Mouse (Mus musculus): ENCODE measurements at regions not wholly inside any gene's neighbourhood (a gene's known extent, or its start where the extent isn't known, plus 50 kb on each side); places are given as distances from the start of the nearest gene placed in this dataset.
"Not testable (repeated sequence)": the region's sequence is repeated elsewhere in the genome, so short reads cannot be mapped to it uniquely, and the experiment has no call there.

GRCm38 (mm10) chr1:73644394-73644793 is 479.9 kb downstream of the Tns1 start:
- DNase-seq (ENCODE audit: low spot score), result no peak

GRCm38 (mm10) chr1:73643431-73643830 is 480.8 kb downstream of the Tns1 start:
- DNase-seq (ENCODE audit: low spot score), result no peak

- DNase-seq (ENCODE audit: low spot score), result no peak
These were observed 481.5 kb downstream of the Tns1 start for GRCm38 (mm10) chr1:73642691-73643109.

GRCm38 (mm10) chr1:73641456-73641855 is 482.8 kb downstream of the Tns1 start:
- no peak for DNase-seq (ENCODE audit: low spot score)

- DNase-seq (ENCODE audit: low spot score), result no peak
These were observed 483.4 kb downstream of the Tns1 start for GRCm38 (mm10) chr1:73640726-73641451.

- no peak for DNase-seq (ENCODE audit: low spot score)
These were observed 488.5 kb downstream of the Tns1 start for GRCm38 (mm10) chr1:73635709-73636108.

- no peak for DNase-seq (ENCODE audit: low spot score)
These were observed 489.4 kb downstream of the Tns1 start for GRCm38 (mm10) chr1:73634871-73635270.

GRCm38 (mm10) chr1:73633071-73633470 is 491.2 kb downstream of the Tns1 start:
- no peak for DNase-seq (ENCODE audit: low spot score)

GRCm38 (mm10) chr1:73630363-73630762 is 493.9 kb downstream of the Tns1 start:
- DNase-seq (ENCODE audit: low spot score), result peak; percentile 19

GRCm38 (mm10) chr1:73625365-73625764 is 498.9 kb downstream of the Tns1 start:
- DNase-seq (ENCODE audit: low spot score), result no peak

GRCm38 (mm10) chr1:73621121-73621520 is 503.1 kb downstream of the Tns1 start:
- DNase-seq (ENCODE audit: low spot score), result not testable (repeated sequence)

- DNase-seq (ENCODE audit: low spot score), result peak; percentile 70
These were observed 505.6 kb downstream of the Tns1 start for GRCm38 (mm10) chr1:73618551-73619170.

- DNase-seq (ENCODE audit: low spot score), result no peak
These were observed 530.4 kb downstream of the Tns1 start for GRCm38 (mm10) chr1:73593653-73594385.

- DNase-seq (ENCODE audit: low spot score), result no peak
These were observed 532.7 kb downstream of the Tns1 start for GRCm38 (mm10) chr1:73591342-73592099.

- DNase-seq (ENCODE audit: low spot score), result no peak
These were observed 544.6 kb downstream of the Tns1 start for GRCm38 (mm10) chr1:73579680-73580079.

GRCm38 (mm10) chr1:73577019-73577418 is 547.2 kb downstream of the Tns1 start:
- no peak for DNase-seq (ENCODE audit: low spot score)

GRCm38 (mm10) chr1:73575694-73576093 is 548.6 kb downstream of the Tns1 start:
- no peak for DNase-seq (ENCODE audit: low spot score)

- no peak for DNase-seq (ENCODE audit: low spot score)
These were observed 553.3 kb downstream of the Tns1 start for GRCm38 (mm10) chr1:73570944-73571343.

- no peak for DNase-seq (ENCODE audit: low spot score)
These were observed 551.1 kb upstream of the Tnp1 start for GRCm38 (mm10) chr1:73566770-73567169.

GRCm38 (mm10) chr1:73560594-73560993 is 544.9 kb upstream of the Tnp1 start:
- no peak for DNase-seq (ENCODE audit: low spot score)

GRCm38 (mm10) chr1:73547877-73548276 is 532.2 kb upstream of the Tnp1 start:
- DNase-seq (ENCODE audit: low spot score), result no peak

- no peak for DNase-seq (ENCODE audit: low spot score)
These were observed 529.7 kb upstream of the Tnp1 start for GRCm38 (mm10) chr1:73545401-73545800.

Measured in retina, embryonic 14.5 days (tissue).